Mouse (Mus musculus): ENCODE data around the gene Fcnb. TPM values are rescaled to one million over a fixed set of nuclear protein-coding genes. Genes with fewer than 3 reads are reported as not detected.

The Fcnb gene
- total RNA-seq, 2 experiments from 2014 or later: not detected

DNA sequence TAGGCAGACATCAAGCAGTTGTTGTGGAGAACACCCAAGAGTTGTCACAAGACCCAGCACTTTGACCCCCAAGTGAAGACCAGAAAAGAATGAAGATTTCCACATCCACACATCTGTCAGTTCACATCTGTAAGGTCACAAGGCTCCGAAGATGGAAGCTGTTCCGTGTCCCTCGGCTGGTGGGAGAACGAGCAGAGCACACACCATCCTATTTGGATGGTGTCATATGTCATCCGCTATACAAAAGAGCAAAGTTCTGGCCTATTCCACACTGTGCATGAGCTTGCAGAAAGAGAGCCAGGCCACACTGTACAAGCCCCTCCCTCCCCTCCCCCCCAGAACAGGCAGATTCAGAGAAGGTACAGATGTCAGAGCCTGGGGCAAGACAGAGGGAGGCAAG is 4.4 kb upstream of the Fcnb start:
- intact Hi-C loops (cut with DNase I): no loop called here
- DNase-seq: no peak

- intact Hi-C loops (cut with DNase I): no loop called here
- DNase-seq: no peak
Observed at GRCm38 (mm10) chr2:28086112-28086511, 1.4 kb upstream of the Fcnb start.

DNA sequence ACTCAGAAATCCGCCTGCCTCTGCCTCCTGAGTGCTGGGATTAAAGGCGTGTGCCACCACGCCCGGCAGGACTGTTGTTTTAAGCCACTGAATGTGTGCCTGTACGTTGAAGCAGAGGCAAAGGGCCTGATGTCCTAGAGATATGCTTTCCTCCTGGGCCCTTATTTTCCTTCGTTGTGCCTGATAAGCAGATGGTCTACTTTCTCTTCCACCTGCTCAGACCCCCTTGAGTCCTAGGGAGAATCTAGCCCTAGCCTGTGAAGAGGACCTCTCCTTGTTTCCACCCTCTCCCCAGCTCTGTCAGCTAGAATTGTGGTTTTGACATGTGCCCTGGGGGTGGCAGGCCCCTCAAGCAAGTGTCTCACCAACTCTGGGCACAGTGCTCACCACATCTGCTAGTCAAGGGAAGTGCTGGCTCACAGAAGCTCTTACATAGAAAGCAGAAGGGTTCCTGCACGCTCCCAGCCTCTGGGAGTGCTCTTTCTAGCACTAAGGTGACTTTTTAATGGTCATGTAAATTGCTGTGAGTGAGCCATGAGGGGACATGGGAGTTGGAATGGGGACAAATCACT is 9.0 kb downstream of the Fcnb start:
- intact Hi-C loops (cut with DNase I): no loop called here
- DNase-seq: no peak

DNA sequence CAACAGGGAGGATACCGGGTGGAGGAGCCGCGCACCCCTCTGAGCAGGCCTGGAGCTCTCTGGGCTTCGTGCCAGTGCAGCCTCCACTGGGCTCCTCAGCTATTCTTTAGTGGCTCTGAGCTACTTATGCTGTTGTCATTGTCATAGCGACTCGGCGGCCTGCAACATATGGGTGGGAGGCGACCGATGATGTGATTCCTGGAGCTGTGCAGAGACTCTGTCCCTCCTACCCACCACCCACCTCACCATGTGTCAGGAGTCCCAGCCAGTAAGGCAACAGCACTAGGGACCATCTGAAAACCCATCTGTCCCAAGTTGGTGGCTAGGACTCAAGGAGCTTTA is 16.2 kb downstream of the Fcnb start:
- intact Hi-C loops (cut with DNase I): no loop called here
- DNase-seq: no peak

- intact Hi-C loops (cut with DNase I): no loop called here
- DNase-seq: no peak
Observed at GRCm38 (mm10) chr2:28067821-28068536, 16.7 kb downstream of the Fcnb start.

DNA sequence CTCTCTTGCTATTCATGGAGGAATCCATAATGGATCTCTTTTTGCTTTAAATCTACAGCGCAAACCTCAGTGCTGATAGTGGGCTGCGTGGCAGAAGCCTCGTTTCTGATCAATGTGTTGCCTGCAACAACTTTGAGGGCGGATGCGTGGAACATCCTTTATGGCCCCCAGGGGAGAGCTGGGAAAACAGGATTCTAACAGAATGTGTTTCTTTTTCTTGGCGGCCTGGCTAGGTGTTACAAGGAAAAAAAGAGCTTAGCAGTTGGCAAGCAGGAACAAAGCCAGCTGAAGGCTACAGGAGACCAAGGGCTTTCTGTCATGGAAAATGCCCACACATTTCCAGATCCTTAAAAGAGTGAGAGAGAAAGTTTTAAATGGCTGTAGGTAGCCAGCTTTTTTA is 17.5 kb downstream of the Fcnb start:
- intact Hi-C loops (cut with DNase I): no loop called here
- peak in 1 of 2 experiments; percentile 7 for DNase-seq

GRCm38 (mm10) chr2:28066686-28067085 is 18.0 kb downstream of the Fcnb start:
- intact Hi-C loops (cut with DNase I): no loop called here
- no peak for DNase-seq

DNA sequence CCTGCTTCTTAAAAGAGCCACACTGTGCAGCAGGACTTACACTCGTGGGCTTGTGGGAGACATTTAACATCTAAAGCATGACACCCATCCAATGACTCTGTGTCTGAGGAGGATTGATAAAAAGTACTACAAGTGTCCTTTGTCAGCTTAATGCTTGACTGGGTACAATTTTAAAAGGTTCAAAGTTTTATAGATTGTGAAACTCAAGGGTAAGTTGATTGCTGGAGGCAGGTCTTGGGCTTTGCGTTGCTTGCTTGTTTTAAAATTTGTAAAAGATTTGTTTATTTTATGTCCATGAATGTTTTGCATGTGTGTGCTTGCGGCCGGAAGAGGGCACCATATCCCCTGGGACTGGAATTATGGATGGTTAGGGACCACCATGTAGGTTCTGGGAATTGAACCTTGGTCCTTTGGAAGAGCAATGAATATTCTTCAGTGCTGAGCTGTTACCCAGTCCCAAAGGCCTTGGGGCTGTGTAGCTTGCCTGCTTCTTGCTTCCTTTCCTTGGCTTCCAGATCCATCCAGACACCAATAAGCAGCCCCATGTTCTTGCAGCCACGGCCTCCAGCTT is 19.5 kb downstream of the Fcnb start:
- DNase-seq: no peak
- intact Hi-C loops (cut with DNase I): no loop called here

GRCm38 (mm10) chr2:28064339-28065080 is 20.2 kb downstream of the Fcnb start:
- no peak for DNase-seq
- intact Hi-C loops (cut with DNase I): no loop called here

- intact Hi-C loops (cut with DNase I): no loop called here
- no peak for DNase-seq
Observed at GRCm38 (mm10) chr2:28063711-28064338, 20.9 kb downstream of the Fcnb start.

DNA sequence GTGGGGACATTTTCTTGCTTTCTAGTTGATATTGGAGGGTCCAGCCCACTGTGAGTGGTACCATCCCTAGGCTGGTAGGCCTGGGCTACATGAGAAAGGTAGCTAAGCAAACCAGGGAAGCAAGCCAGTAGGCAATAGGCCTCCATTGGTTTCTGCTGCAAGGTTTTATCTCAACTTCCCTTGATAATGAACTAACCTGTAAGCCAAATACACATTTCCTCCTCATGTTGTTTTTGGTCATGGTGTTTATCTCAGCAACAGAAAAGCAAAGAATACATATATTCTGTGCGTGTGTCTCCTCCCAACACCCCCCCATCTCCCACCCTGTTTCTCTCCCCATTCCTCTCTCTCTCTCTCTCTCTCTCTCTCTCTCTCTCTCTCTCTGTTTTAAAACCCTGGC is 24.8 kb downstream of the Fcnb start:
- DNase-seq: no peak
- intact Hi-C loops (cut with DNase I): no loop called here

DNA sequence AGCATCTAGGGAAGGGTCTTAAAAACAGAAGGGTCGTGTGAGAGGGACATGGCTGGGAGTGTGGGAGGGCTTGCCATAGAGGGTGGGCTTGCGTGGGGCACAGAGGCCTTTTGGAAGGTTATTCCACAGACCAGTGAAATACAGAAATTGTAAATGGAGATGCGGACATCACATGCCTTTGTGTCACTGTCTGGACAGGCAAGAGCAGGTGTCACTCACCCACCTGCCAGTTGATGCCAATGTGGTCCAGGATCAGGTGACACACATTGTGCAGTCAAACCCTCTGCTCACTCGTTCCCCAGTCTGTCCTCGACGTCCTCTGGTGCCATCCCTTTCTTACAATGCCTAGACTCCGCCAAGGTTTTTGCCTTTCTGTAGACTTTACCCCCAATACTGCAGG is 37.6 kb downstream of the Fcnb start:
- intact Hi-C loops (cut with DNase I): no loop called here
- DNase-seq: no peak

GRCm38 (mm10) chr2:28046311-28046710 is 38.4 kb downstream of the Fcnb start:
- no peak for DNase-seq
- intact Hi-C loops (cut with DNase I): no loop called here

GRCm38 (mm10) chr2:28044920-28045598 is 39.6 kb downstream of the Fcnb start:
- DNase-seq: no peak
- intact Hi-C loops (cut with DNase I): no loop called here

GRCm38 (mm10) chr2:28040466-28040865 is 44.2 kb downstream of the Fcnb start:
- intact Hi-C loops (cut with DNase I): no loop called here
- no peak for DNase-seq

- intact Hi-C loops (cut with DNase I): no loop called here
- no peak for DNase-seq
Observed at GRCm38 (mm10) chr2:28039647-28040325, 44.9 kb downstream of the Fcnb start.

- peak; percentile 40 to 57 for DNase-seq
- intact Hi-C loops (cut with DNase I): no loop called here
Observed at GRCm38 (mm10) chr2:28038391-28039096, 46.1 kb downstream of the Fcnb start.

- intact Hi-C loops (cut with DNase I): no loop called here
- peak in 1 of 2 experiments; percentile 30 for DNase-seq
Observed at GRCm38 (mm10) chr2:28037505-28038390, 46.9 kb downstream of the Fcnb start.
